Mouse (Mus musculus) left cerebral cortex, postnatal 36 days (tissue): ENCODE results near the gene Mrpl43. TPM values are rescaled to one million over a fixed set of nuclear protein-coding genes. Genes with fewer than 3 reads are reported as not detected.

Experiments
- DNase-seq, 2 experiments: peaks; one replicate each; pipeline ENCODE4 v3.0.0; 2021 to 2022; ENCODE audit warnings: low spot score in 2 of 2, mixed read lengths in 1 of 2
- intact Hi-C: fragments of 180-260 bp; cut with DNase I; formaldehyde crosslinking; loops from one replicate; pipeline ENCODE4 v1.15.1; 2025
- total RNA-seq, 2 experiments: library from RNA; stranded (reverse); gene quantifications; 2 replicates each; pipeline ENCODE4 v1.2.3; 2021

The Mrpl43 gene
- total RNA-seq, 2 experiments from 2014 or later, result 36.1 to 47.5 TPM

GRCm38 (mm10) chr19:45030746-45031693, 24.8 kb upstream of the Mrpl43 start:
- intact Hi-C loops, result loop anchor here (2.0 kb wide), 1 partner anchor 14 kb away; no protein-coding TSS in a partner anchor
- peak; percentile 65 to 75 for DNase-seq

- intact Hi-C loops, result loop anchor here (2.0 kb wide), 1 partner anchor 13 kb away; no protein-coding TSS in a partner anchor
These were observed 23.9 kb upstream of the Mrpl43 start for GRCm38 (mm10) chr19:45030111-45030510.

GRCm38 (mm10) chr19:45029571-45029970, 23.3 kb upstream of the Mrpl43 start:
- intact Hi-C loops, result no loop called here
- no peak for DNase-seq

More at GRCm38 (mm10) chr19:45030111-45030510, 23.9 kb upstream of the Mrpl43 start:
- DNase-seq, result peak in 1 of 2 experiments; percentile 52

- intact Hi-C loops, result no loop called here
- DNase-seq, result no peak
These were observed 22.5 kb upstream of the Mrpl43 start for GRCm38 (mm10) chr19:45028746-45029145.

GRCm38 (mm10) chr19:45027848-45028247, 21.6 kb upstream of the Mrpl43 start:
- peak in 1 of 2 experiments; percentile 15 for DNase-seq
- intact Hi-C loops, result no loop called here

GRCm38 (mm10) chr19:45026958-45027670, 20.9 kb upstream of the Mrpl43 start:
- intact Hi-C loops, result no loop called here
- no peak for DNase-seq

GRCm38 (mm10) chr19:45025937-45026568, 19.8 kb upstream of the Mrpl43 start:
- intact Hi-C loops, result no loop called here
- no peak for DNase-seq

GRCm38 (mm10) chr19:45024775-45025174, 18.5 kb upstream of the Mrpl43 start:
- intact Hi-C loops, result no loop called here
- no peak for DNase-seq

GRCm38 (mm10) chr19:45023993-45024392, 17.8 kb upstream of the Mrpl43 start:
- intact Hi-C loops, result no loop called here
- no peak for DNase-seq

GRCm38 (mm10) chr19:45021362-45021761, 15.1 kb upstream of the Mrpl43 start:
- intact Hi-C loops, result no loop called here
- DNase-seq, result no peak

- DNase-seq, result no peak
- intact Hi-C loops, result no loop called here
These were observed 14.1 kb upstream of the Mrpl43 start for GRCm38 (mm10) chr19:45020348-45020747.

GRCm38 (mm10) chr19:45018351-45018831, 12.1 kb upstream of the Mrpl43 start:
- DNase-seq, result no peak

GRCm38 (mm10) chr19:45017909-45018308, 11.7 kb upstream of the Mrpl43 start:
- peak; percentile 80 to 88 for DNase-seq
- intact Hi-C loops, result loop anchor here (2.0 kb wide), 1 partner anchor 13 kb away; no protein-coding TSS in a partner anchor

More at GRCm38 (mm10) chr19:45018351-45018831, 12.1 kb upstream of the Mrpl43 start:
- intact Hi-C loops, result no loop called here

- intact Hi-C loops, result loop anchor here (2.0 kb wide), 1 partner anchor 14 kb away; no protein-coding TSS in a partner anchor
- peak; percentile 73 to 75 for DNase-seq
These were observed 11.1 kb upstream of the Mrpl43 start for GRCm38 (mm10) chr19:45017216-45017771.

GRCm38 (mm10) chr19:45016341-45017215, 10.3 kb upstream of the Mrpl43 start:
- intact Hi-C loops, result loop anchor here (2.0 kb wide), 1 partner anchor 14 kb away; no protein-coding TSS in a partner anchor
- peak; percentile 67 to 72 for DNase-seq

GRCm38 (mm10) chr19:45015518-45016281, 9.5 kb upstream of the Mrpl43 start:
- intact Hi-C loops, result loop anchor here (2.0 kb wide), 1 partner anchor 15 kb away; no protein-coding TSS in a partner anchor

GRCm38 (mm10) chr19:45014981-45015402, 8.8 kb upstream of the Mrpl43 start:
- intact Hi-C loops, result no loop called here
- DNase-seq, result peak in 1 of 2 experiments; percentile 49

More at GRCm38 (mm10) chr19:45015518-45016281, 9.5 kb upstream of the Mrpl43 start:
- peak; percentile 50 for DNase-seq
